Mouse (Mus musculus): ENCODE results near the gene Arrb1. TPM values are rescaled to one million over a fixed set of nuclear protein-coding genes. Genes with fewer than 3 reads are reported as not detected.
A peak's percentile ranks its signal among the peaks of the same experiment; 100 is the strongest.
"Not testable (repeated sequence)": the region's sequence is repeated elsewhere in the genome, so short reads cannot be mapped to it uniquely, and the experiment has no call there.

Arrb1 gene
- total RNA-seq (2021), result 100 to 1,000 TPM; 177 to 179 TPM
- long read RNA-seq, experiment 1, partial matches to known transcripts, result 1 of 76 reads
- long read RNA-seq, experiment 1, other reads (novel, unspliced or antisense), result 74 of 76 reads
- long read RNA-seq, experiment 2, partial matches to known transcripts, result 0 of 55 reads
- long read RNA-seq, experiment 2, other reads (novel, unspliced or antisense), result 55 of 55 reads

DNA sequence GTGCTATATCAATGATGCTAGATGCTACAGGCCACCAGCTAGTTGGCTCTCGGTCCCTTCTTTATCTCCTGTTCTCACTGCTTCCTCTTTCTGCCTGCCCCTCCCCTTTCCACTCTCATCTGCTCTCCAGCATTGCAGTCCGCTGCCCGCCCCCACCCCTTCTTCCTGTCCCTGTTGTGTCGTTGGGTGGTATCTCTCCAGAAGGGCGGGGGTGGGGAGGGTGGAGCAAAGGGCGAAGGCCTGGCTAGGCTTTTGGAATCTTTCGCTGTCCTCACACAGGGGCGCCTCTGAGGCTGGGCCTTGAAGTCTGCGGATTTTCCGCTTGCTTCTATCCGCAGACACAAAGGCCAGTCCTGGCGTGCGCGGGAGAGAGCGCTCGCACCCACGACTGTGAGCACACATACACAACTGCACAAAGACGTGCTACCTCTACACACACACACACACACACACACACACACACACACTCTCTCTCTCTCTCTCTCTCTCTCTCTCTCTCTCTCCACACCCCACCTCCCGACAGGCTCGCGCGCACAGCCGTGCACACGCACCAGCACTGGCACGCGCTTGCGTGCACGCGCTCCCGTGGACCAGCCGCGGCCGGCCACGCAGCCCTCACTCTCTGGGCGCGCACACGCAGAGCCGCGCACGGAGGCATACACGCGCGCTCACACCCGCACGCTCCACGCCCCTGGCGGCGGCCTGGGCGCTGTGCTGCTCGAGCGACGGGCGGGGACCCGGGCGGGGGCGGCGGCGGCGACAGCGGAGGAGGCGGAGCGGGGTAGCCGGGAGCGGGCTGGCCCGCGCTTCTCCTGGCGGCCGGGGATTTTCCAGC lies at the start of gene Arrb1:
TSS of gene Arrb1 (plus strand) at position 566 of the 835 bp plus-strand sequence.
- peak; percentile 75 to 88 for DNase-seq (ENCODE audit: low spot score in 2 of 2)

DNA sequence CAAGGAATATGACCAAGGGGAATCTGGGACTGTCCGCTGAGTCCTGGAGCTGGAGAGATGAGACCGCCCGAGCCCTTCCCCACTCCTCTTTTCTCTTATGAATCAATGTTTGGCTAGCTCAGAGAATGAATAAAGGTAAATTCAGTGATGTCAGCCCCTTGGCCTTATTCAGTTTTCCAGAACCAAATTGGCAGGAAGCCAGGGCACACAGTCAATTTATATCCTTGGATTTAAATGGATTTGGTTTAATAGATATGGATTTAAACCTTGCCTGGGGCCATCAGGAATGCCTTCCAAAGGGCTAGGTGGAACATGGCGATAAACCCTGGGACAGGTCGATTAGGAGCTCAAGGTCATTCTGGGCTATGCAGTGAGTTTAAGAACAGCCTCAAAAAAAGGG lies 45.6 kb upstream of the Arrb1 start:
- no peak for DNase-seq (ENCODE audit: low spot score in 2 of 2)

DNA sequence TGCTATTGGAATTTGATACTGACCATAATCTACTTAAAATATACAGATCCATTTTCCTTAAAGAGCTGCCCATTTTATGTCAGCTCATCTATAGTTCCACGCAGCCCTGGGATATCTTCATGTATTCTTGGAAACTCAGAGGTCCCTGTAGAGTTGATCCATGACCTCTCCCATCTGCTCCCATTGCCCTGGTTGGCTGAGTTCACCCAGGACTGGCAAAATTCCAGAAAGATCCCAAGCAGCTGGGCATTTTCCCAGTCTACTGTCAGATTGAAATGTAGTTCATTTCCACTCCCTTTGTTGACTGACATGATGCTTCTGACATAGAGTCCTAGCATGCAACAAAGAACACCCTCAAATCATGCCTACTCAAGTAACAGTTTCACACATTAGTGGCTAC lies 36.1 kb upstream of the Arrb1 start:
- no peak for DNase-seq (ENCODE audit: low spot score in 2 of 2)

DNA sequence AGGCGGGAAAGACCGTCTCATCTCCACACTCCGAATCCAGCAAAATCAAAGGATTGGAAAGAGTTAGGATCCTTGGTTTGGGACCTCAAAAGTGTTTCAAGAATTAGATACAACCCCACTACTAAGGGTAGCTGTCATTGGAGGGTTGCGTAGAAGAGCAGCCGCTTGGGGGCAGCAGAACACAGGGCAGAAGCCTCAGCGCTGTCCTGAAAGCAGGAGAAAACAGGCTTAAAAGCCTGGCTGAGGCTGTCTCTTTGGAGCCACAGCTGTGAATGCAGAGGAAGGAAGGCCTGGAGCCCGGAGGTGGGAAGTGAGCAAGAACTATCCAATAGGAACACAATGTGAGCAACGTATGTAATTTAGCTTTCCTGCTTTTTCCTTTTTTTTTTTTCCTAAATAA lies 35.1 kb upstream of the Arrb1 start:
- DNase-seq (ENCODE audit: low spot score in 2 of 2), result peak; percentile 87 to 91

DNA sequence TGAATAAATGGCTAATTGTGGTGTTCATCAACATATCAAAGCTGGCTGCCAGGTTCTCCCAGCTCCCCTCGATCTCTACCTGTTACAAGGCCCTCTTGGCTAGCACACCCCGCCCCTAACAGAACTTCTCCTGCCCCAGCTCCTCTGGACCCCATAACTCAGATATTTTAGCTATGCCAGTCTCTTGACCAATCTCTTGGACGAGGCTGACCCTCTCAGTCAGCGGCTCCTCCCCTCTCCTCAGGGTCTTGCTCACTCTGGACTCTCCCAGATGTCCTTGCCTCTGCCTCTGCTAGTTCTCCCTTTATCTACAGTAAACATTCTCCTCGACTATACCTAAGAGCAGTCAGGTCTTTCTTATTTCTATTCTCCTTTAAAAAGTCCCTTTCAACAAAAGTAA lies 34.6 kb upstream of the Arrb1 start:
- DNase-seq (ENCODE audit: low spot score in 2 of 2), result no peak

DNA sequence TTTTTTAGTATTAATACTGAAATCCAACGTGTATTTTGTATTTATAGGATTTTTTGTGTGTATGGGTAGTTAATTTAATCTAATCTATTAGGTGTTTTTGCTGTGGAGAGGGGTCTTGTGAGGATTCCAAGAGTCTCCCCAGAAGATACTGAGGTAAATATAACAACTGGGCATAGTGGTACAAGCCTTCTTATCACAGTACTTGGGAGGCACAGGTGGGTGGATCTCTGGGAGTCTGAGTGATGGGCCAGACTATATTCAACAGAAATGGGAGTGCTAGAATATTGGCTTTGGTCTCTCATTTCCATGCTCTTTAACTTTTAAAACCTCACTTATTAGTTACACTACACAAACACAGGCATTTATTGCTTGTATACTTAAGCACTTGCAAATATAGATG lies 34.1 kb upstream of the Arrb1 start:
- no peak for DNase-seq (ENCODE audit: low spot score in 2 of 2)

DNA sequence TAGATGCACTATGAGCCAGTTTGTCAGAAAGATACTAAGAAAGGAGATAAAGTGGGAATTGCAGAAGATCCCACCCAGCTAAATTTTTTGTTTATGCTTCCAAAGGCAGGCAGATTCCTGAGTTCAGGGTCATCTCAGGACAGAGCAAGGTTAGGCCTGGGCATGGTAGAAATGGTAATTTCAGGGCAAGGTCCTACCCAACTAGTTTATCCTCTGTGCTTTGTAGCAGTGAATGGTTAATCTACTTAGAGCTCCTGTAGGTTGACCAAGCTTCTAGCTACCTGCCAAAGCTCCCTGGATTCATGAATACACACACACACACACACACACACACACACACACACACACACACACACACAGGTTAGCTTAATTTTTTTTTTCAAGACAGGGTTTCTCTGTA lies 30.7 kb upstream of the Arrb1 start:
- DNase-seq (ENCODE audit: low spot score in 2 of 2), result no peak

DNA sequence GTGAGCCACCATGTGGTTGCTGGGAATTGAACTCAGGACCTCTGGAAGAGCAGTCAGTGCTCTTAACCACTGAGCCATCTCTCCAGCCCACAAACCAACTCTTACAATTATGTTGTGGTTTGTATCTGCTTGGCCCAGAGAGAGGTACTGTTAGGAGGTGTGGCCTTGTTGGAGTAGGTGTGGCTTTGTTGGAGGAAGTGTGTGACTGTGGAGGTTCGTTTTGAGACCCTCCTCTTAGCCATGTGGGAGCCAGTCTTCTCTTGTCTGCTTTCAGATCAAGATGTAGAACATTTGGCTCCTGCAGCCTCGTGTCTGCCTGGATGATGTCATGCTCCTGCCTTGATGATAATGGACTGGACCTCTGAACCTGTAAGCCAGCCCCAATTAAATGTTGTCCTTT lies 27.1 kb upstream of the Arrb1 start:
- not testable (repeated sequence) for DNase-seq (ENCODE audit: low spot score in 2 of 2)

DNA sequence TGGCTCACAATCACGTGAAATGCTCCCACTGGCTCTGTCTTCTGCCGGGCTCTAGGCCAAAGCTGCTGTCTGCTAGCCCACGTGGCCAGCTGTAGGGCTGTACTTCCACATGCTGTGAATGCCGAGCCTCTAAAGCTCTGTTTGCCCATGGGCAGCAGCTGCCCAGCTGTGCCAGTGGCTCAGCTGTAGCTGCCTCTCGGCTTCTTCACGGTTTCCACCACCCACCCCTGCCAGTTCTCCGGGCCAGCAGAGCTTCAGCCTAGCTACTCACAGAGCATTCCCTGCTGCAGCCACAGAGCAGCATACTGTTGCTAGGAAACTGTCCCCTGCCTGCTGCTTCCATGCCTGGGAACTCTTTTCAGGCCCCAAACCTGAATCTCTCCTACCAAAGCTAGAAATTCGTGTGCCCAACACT lies 25.2 kb upstream of the Arrb1 start:
- peak; percentile 55 to 59 for DNase-seq (ENCODE audit: low spot score in 2 of 2)

DNA sequence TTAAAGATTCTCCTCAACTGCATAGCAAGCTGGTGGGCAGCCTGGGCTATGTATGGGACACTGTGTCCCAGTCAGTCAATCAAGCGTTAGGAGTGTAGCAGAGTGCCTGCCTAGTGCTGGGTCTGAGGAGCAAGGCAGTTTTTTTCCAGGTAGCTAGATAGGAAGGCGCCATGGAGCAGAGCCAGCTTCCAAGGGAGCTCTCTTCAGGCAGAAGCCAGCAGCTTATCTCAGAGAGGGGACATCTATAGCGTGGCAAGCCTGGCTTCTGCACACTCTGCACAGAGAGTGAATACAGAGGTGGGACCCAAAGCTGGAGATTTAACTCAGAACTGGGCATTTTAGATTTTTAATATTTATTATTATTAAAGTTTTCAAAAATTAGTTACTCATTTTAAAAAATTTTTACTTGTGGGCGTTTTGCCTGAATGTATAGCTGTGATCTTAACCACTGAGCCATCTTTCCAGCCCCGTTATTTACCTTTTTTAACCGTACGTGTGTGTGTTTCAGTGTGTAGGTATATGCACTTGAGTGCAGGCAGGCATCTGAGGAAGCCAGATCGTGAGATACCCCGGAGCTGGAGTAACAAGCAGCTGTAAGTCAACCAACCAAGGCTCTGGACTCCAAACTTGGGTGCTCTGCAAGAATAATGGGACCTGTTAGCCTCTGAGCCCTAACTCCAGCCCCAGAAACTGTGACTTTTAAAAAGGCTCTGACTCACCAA lies 19.0 kb upstream of the Arrb1 start:
- DNase-seq (ENCODE audit: low spot score in 2 of 2), result no peak

DNA sequence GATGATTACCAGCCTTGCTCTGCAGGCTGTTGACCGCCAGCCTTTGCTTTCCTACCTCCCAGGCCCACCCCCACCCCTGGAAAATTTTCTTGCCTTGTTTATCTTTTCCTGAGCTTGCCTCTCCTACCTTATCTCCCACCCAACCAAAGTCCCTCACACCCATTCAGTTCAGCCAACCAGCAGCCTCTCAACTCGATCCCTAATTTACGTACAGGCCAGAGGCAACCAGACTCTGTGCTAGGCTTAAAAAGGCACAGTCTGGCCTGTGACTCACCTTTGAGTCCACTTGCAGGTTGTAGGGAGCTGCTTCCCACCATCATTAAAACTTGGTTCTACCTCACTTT lies 18.5 kb upstream of the Arrb1 start:
- no peak for DNase-seq (ENCODE audit: low spot score in 2 of 2)

DNA sequence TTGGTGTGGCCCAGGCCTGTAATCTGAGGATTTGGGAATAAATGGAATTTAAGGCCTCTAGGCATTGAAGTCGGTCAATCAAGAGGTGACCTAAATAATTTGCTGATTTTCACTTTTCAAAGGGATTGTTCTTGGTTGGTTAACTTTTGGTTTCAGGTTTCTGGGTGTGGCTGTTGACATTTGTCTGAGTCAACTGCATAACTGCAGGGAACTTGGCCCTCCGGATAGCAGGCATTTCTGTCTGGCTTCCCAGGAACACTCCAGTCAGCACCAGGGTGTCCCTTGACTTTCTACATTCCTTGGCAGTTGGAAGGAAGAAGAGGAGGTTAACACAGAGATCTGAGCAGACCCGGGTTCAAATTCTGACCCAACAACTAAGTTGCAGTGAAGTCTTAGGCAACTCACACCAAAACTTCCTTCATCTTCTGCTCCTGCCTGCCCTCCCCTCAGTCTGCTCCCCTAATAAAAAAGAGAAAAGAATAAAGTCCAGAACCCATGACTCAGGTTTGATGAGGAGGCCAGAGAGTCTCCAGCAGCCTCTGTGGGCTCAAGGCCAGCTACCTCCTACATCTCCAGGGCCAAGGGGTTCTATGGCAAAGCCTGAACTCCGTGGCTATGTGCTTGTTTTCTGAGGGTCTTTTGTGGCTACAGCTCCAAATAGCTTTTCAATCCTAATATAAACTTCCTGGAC lies 16.2 kb upstream of the Arrb1 start:
- DNase-seq (ENCODE audit: low spot score in 2 of 2), result no peak

DNA sequence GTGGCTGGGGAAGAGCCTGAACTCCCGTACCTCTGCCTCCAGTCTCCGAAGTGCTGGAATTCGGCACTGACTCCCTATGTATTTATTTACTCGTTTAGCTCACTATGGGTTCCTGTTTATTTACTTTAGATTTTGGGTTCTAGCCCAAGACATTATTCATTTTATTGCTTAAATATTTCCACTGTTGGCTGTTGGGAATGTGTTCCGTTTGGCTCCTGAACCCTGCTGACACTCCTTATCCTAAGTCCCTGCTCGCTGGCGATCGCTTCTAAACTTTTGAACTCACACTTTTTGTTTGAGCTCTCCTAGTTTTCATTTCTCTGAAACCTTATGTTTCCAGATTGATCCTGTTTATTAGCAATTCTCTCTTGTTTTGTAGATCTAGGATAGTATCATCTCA lies 12.1 kb upstream of the Arrb1 start:
- DNase-seq (ENCODE audit: low spot score in 2 of 2), result no peak

DNA sequence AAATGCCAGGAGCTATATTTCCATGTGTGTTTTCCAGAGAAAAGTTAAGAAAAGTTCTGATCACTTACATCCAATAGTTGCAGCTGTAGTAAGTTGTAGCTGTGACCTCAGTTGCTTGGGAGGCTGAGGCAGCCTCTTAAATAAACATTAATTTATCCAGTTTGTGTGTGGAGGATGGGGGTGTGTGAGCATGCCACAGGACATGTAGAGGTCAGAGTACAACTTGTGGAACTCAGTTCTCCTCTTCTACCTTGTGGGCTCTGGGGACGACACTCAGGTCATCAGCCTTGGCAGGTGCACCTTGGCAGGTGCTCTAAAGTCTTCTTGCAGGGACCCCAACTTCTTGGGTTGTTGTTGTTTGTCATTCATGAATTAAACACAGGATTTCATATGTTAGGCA lies 11.4 kb upstream of the Arrb1 start:
- no peak for DNase-seq (ENCODE audit: low spot score in 2 of 2)

DNA sequence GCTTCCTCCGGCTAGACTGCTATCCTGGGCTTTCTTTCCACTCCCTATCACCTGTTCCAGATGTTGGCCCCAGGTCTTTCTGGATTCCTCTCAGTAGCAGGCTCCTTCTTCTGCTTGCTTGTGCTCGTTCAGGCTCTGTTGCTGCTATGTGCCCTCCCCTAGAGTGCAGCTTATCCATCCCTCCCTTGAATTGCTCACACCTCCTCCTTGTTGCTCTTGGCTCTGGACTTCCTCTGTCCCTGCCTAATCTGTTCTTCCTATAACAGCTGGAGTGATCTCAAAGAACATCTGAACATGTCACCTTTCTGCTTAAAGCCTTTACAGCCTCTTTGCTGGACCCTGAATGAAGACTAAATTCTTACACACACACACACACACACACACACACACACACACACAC lies 6.7 kb upstream of the Arrb1 start:
- no peak for DNase-seq (ENCODE audit: low spot score in 2 of 2)

DNA sequence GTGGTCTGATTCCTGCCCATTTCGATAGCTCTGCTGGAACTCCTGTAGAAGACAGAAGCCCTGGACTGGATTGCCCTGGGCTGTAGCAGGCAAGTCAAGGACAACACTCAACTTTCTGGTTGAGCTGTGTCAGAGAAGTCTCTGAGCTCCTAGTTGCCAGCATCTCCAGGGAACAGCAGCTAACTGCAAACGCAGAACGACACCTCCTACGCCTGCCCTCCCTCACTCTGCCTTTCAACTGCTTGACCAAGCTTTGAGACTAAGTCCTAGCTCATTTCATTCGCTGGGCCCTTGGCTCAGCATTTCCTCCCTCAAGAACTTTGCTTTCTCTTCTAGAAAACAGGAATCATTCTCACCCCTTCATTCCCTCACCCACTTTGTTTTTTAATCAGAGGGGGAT lies 5.9 kb upstream of the Arrb1 start:
- DNase-seq (ENCODE audit: low spot score in 2 of 2), result peak; percentile 68 to 82

DNA sequence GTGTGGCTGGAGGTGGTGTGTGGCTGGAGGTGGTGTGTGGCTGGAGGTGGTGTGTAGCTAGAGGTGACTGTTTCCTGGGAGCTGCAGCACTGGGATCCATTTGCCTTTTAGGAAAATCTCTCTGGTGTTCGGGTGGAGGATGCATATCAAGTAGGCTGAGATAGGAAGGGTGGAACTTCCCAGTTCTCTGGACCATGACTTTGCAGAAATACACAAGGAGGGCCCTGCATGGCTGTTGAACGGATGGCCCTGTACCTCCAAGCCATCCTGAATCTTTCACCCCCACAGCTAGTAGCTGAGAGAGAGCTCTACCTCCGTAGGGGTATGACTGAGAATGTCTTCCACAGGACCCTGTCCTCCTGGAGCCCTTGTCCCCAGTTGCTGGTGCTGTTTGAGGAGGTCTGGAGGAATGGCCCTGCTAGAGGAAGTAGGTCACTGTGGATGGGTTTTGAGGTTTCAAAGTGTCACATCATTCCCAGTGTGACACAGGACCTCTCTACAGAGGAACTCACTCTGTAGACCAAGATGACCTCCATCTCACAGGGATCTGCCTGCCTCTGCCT lies 3.8 kb upstream of the Arrb1 start:
- no peak for DNase-seq (ENCODE audit: low spot score in 2 of 2)

DNA sequence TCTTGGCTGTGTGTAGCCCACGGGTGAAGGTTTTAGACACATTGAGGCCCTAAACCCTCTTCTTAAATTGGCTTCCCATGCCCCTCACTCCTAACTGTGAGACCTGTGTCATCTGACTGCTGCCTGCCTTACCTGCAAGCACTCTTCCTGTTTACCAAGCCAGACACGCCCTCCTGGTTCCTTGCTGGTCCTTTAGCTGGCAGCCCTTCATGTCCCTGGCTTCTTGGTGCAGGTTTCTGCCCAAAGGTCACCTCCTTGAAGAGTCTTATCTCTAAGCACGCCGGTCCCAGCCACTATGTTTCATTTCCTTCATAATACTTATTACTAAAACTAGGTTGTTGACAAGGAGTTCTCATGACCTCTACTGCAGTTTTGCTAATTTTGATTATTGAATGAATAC lies 2.7 kb upstream of the Arrb1 start:
- no peak for DNase-seq (ENCODE audit: low spot score in 2 of 2)

DNA sequence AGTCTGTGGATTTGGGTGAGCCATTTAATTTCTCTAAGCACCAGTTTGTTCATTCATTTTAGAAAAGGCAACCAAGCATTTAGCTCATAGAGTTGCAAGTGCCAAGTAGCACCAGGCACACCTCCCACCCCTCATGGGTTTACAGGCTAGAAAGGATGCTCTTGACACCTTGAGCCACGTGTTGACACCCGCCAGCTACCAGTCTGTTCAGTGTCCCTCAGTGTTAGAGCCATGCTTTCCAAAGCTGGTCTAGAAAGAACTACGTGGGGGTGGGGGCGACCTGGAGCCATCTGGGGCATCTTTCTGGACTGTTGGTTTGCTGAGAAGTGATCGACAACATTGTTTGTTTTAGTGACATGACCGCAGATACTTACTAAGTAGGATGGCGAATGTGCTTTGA lies 1.7 kb upstream of the Arrb1 start:
- DNase-seq (ENCODE audit: low spot score in 2 of 2), result no peak

DNA sequence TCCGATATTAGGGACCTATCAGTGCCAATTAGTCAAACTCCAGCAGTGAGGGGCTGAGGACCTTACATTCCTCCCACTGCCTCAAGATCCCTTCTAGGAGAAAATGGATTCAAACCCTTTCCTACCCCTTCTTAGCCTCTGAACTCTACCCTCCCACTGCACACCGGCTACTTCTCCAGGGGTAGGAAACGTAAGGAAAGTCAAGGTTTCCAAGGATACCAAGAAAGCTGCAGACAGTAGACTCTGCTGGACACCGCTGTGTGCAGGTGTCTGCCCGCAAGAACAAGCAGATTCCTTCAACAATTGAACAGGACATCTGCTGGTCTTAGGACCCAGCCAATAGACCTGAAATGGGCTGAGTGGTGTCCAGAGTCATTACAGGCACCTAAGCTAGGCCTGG lies 765 bp upstream of the Arrb1 start:
- no peak for DNase-seq (ENCODE audit: low spot score in 2 of 2)

DNA sequence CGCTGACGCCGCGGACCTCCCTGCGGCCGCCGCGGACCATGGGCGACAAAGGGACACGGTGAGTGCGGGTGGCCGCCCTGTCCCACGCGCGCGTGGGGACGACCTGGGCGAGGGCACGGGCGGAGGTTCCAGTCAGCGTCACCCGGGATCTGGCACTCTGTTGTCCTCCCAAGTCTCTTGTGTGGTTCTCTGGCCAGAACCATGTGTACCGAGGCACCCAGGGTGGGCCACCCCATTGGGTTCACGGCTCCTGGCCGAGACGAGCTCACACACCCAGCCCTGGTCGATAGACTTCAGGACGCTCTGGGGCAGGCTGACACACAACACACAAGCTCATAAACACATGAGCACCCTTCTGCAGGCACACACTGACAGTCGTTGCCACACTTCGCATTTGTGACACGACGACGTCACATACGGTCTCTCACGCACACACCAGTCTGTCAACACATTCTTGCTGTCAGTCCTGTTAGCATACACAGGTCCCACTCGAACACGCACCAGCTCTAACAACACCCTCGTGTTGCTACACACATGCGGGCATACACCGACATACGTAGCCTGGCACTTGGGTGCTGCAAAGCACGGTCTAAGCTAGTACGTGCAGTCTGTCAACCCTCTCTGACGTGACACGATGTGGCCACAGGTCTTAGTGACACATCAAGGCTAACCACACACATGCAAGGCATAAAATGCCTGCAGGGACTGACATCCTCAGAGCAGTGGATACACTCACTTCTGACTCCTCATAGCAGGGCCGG lies 655 bp downstream of the Arrb1 start:
- peak; percentile 28 to 53 for DNase-seq (ENCODE audit: low spot score in 2 of 2)

Measured in left cerebral cortex, adult 18-20 months (tissue).